Mouse (Mus musculus) kidney, postnatal 36 days (tissue): Measurements from ENCODE around the gene Nup54.

Experiments
- DNase-seq, 2 experiments: peaks; one replicate each; pipeline ENCODE4 v3.0.0; 2021 to 2022; ENCODE audit warnings: mixed read lengths in 2 of 2

Gene Nup54

GRCm38 (mm10) chr5:92374721-92375142, 60.3 kb downstream of the Nup54 start:
- DNase-seq = peak; percentile 69 to 75

GRCm38 (mm10) chr5:92372605-92373004, 62.4 kb downstream of the Nup54 start:
- DNase-seq = no peak

GRCm38 (mm10) chr5:92371361-92371976, 63.5 kb downstream of the Nup54 start:
- peak in 1 of 2 experiments; percentile 4 for DNase-seq

GRCm38 (mm10) chr5:92370891-92371290, 64.1 kb downstream of the Nup54 start:
- DNase-seq = no peak

- no peak for DNase-seq
These were observed 64.6 kb downstream of the Nup54 start for GRCm38 (mm10) chr5:92370392-92370791.

- DNase-seq = peak; percentile 39 to 55
These were observed 65.6 kb downstream of the Nup54 start for GRCm38 (mm10) chr5:92369151-92369994.

- no peak for DNase-seq
These were observed 66.6 kb downstream of the Nup54 start for GRCm38 (mm10) chr5:92368392-92368791.

GRCm38 (mm10) chr5:92366565-92366964, 68.5 kb downstream of the Nup54 start:
- DNase-seq = no peak
